Mouse (Mus musculus) spleen, adult 2 months (tissue): Measurements from ENCODE around the gene Nupr1. TPM values are rescaled to one million over a fixed set of nuclear protein-coding genes. Genes with fewer than 3 reads are reported as not detected.

Source experiments
- DNase-seq, 2 experiments: peaks; one replicate each; pipeline versions ENCODE4 v3.0.0 to v3.0.0-alpha.2; 2012 to 2021; ENCODE audit warnings: low spot score in 2 of 2, low read depth in 1 of 2
- H3K27ac ChIP-seq: fragments of 200-500 bp; 2 replicates; pipeline ENCODE4 v1.5.1; 2012; ENCODE audit warnings: low read length, inconsistent platforms; ENCODE audit not compliant: insufficient read depth
- H3K27me3 ChIP-seq: fragments of 200-500 bp; 2 replicates; pipeline ENCODE4 v1.6.1; 2012; ENCODE audit warnings: mild to moderate bottlenecking, moderate library complexity, low read length, inconsistent platforms; ENCODE audit not compliant: control insufficient read depth, insufficient read depth
- H3K36me3 ChIP-seq: fragments of 200-500 bp; 2 replicates; pipeline ENCODE4 v1.6.1; 2012; ENCODE audit warnings: mild to moderate bottlenecking, low read length, inconsistent platforms; ENCODE audit not compliant: control insufficient read depth, insufficient read depth
- H3K4me1 ChIP-seq: fragments of 200-500 bp; 2 replicates; pipeline ENCODE4 v1.6.1; 2011; ENCODE audit warnings: inconsistent platforms; ENCODE audit not compliant: control insufficient read depth, insufficient read depth, insufficient read length
- H3K4me3 ChIP-seq: fragments of 200-500 bp; 2 replicates; pipeline ENCODE4 v1.5.1; 2011; ENCODE audit warnings: mild to moderate bottlenecking, inconsistent platforms; ENCODE audit not compliant: insufficient read depth, insufficient read length; ENCODE audit errors: extremely low read depth
- CTCF ChIP-seq: fragments of 200-500 bp; IDR thresholded peaks from 2 replicates; pipeline ENCODE4 v1.5.1; 2011; ENCODE audit warnings: mild to moderate bottlenecking, inconsistent platforms; ENCODE audit not compliant: insufficient read depth, insufficient read length, insufficient replicate concordance; ENCODE audit errors: extremely low read depth
- POLR2A ChIP-seq: fragments of 200-500 bp; IDR thresholded peaks from 2 replicates; pipeline ENCODE4 v1.6.1; 2011; ENCODE audit warnings: low read depth, low read length, inconsistent platforms
- WGBS: fragments of 180-500 bp; shearing (Covaris S2); methylation state at CpG from one replicate; pipeline ENCODE4 v1.1.7; 2018; 5-methylcytosine and 5-hydroxymethylcytosine counted together
- polyA plus RNA-seq: library from polyadenylated mRNA; depleted of rRNA; stranded (reverse); fragments of >200 nt; gene quantifications from 2 replicates; pipeline ENCODE4 v1.2.3, GENCODE M21; 2012

The Nupr1 gene
- polyA plus RNA-seq, 1 experiment = 28.8 TPM

GRCm38 (mm10) chr7:126585717-126586116, 44.9 kb downstream of the Nupr1 start, which contains the start of gene Cln3:
Gene Cln3, minus strand, starts transcription at chr7:126585817.
- WGBS = 55% methylated on average over 6 of the region's 6 CpGs
- TF ChIP-seq POLR2A (no peak), CTCF (no peak)
- no peak for DNase-seq
- H3K4me1 ChIP-seq = peaks cover 5% of the 10 kb centered on the region; the same call in 1 of the 2 replicates
- no peaks in the 10 kb centered on the region for H3K27me3 ChIP-seq
- H3K4me3 ChIP-seq = peak within 1 kb of the TSS; percentile 37
- peak within 1 kb of the TSS; percentile 94 for H3K27ac ChIP-seq
- peaks cover 2% of the 10 kb centered on the region for H3K36me3 ChIP-seq

GRCm38 (mm10) chr7:126584506-126584977, 46.1 kb downstream of the Nupr1 start, which contains the start of gene Apobr:
Gene Apobr, plus strand, starts transcription at chr7:126584942.
- Histone ChIP-seq H3K27me3 (no peaks in the 10 kb centered on the region), H3K27ac (peak within 1 kb of the TSS; percentile 94), H3K36me3 (peaks cover 3% of the 10 kb centered on the region), H3K4me3 (peak within 1 kb of the TSS; percentile 94), H3K4me1 (peaks cover 5% of the 10 kb centered on the region; the same call in 1 of the 2 replicates)
- 18% methylated on average over 8 of the region's 8 CpGs for WGBS
- TF ChIP-seq CTCF = no peak
- no peak for TF ChIP-seq POLR2A
- DNase-seq = peak in 1 of 2 experiments; percentile 46

GRCm38 (mm10) chr7:126583761-126584160, 46.9 kb downstream of the Nupr1 start:
- TF ChIP-seq POLR2A = no peak
- no peak for TF ChIP-seq CTCF
- H3K27ac ChIP-seq = peak overlapping the region; percentile 94
- WGBS = 18% methylated on average over 6 of the region's 6 CpGs

DNA sequence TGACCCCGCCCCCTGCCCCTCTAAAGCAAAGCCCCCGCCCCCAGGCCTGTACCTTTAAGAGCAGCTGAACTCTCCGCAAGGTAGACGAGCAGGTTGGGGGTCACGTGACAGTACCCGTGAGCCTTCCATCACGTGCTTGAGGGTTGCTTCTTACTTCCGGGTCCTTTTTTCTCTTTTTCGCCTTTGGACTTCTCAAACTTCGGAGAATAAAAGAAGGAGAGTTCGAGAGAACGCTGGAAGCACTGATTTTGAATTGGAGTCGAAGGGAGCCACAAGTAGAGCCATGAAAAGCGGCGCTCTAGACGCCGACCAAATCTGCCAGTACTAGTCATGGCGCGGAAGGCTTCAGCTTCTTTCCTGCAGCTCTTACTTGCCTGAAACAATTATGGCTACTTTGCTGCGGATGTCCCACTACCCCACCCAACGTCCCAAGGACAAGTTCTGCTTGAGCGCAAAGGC, 47.4 kb downstream of the Nupr1 start:
- Histone ChIP-seq H3K27me3 (no peaks in the 10 kb centered on the region), H3K4me1 (peaks cover 5% of the 10 kb centered on the region; the same call in 1 of the 2 replicates), H3K27ac (peak overlapping the region; percentile 94), H3K36me3 (peaks cover 7% of the 10 kb centered on the region), H3K4me3 (peak overlapping the region; percentile 94)
- peak; percentile 81 to 88 for DNase-seq
- no peak for TF ChIP-seq CTCF
- no peak; the same call in 1 of the 2 replicates for TF ChIP-seq POLR2A
- WGBS = under 1% methylated on average over 22 of the region's 22 CpGs

More at GRCm38 (mm10) chr7:126583761-126584160, 46.9 kb downstream of the Nupr1 start:
- Histone ChIP-seq H3K4me3 (peak overlapping the region; percentile 94), H3K36me3 (peaks cover 4% of the 10 kb centered on the region), H3K4me1 (peaks cover 5% of the 10 kb centered on the region; the same call in 1 of the 2 replicates), H3K27me3 (no peaks in the 10 kb centered on the region)
- no peak for DNase-seq

- 23% methylated on average over 20 of the region's 20 CpGs for WGBS
- peak overlapping the region; percentile 94 for H3K4me3 ChIP-seq
- no peak for TF ChIP-seq POLR2A
- no peak for TF ChIP-seq CTCF
- H3K27ac ChIP-seq = no peak overlapping the region
- peaks cover 5% of the 10 kb centered on the region; the same call in 1 of the 2 replicates for H3K4me1 ChIP-seq
- H3K27me3 ChIP-seq = no peaks in the 10 kb centered on the region
- peak in 1 of 2 experiments; percentile 11 for DNase-seq
- peaks cover 8% of the 10 kb centered on the region for H3K36me3 ChIP-seq
Observed at GRCm38 (mm10) chr7:126582759-126583158, 47.9 kb downstream of the Nupr1 start.

- WGBS = 86% methylated on average over 6 of the region's 6 CpGs
- no peak for DNase-seq
- H3K27ac ChIP-seq = no peak overlapping the region
- peaks cover 10% of the 10 kb centered on the region for H3K36me3 ChIP-seq
- TF ChIP-seq POLR2A (no peak), CTCF (no peak)
- H3K4me1 ChIP-seq = peaks cover 5% of the 10 kb centered on the region; the same call in 1 of the 2 replicates
- no peaks in the 10 kb centered on the region for H3K27me3 ChIP-seq
- no peak overlapping the region for H3K4me3 ChIP-seq
Observed at GRCm38 (mm10) chr7:126581661-126582060, 49.0 kb downstream of the Nupr1 start.

- Histone ChIP-seq H3K36me3 (peaks cover 17% of the 10 kb centered on the region), H3K4me1 (peaks cover 5% of the 10 kb centered on the region; the same call in 1 of the 2 replicates), H3K27ac (no peak overlapping the region), H3K4me3 (no peak overlapping the region), H3K27me3 (no peaks in the 10 kb centered on the region)
- TF ChIP-seq POLR2A (no peak), CTCF (peak; percentile 50; the same call in 1 of the 2 replicates)
- DNase-seq = peak in 1 of 2 experiments; percentile 38
- WGBS = 84% methylated on average over 8 of the region's 8 CpGs
Observed at GRCm38 (mm10) chr7:126579172-126579571, 51.5 kb downstream of the Nupr1 start.
